ENCODE assay signal across 17 mouse cellular contexts in the genomic region with DNA sequence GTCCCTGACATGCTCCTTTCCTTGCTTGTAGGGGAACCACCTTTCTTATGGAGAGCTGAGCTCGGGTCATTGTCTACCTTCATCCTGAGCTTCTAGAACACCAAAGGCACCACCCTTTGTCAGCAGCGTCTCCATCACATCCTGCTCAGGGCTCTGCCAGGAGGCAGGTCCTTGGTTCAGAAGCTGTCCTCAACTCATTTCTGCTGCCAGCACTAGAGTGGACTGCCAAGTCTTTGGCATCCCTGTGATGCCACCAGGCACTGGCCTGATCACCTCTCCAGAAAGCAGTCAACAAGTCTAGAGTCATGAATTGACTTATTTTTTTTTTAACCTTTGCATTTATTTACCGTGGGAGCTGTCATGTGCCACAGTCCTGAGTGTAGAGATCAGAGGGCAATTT. TPM values are rescaled to one million over a fixed set of nuclear protein-coding genes. Genes with fewer than 3 reads are reported as not detected.
DNase-seq lines count a peak whose midpoint lies in the region; ATAC-seq lines count a peak whose summit lies in the region.
"Had no signal": no experiment of that assay in that cellular context is flagged by ENCODE, and none has a peak within 500 bp of the region (broad histone marks: within the 10 kb centered on the region; RNA-seq: fewer than 3 reads in every experiment).

No protein-coding gene starts in this region.

- peak; percentile 88 for ATAC-seq in cerebellum, adult (ENCODE audit: insufficient number of reproducible peaks, low FRiP score, low TSS enrichment)
- ATAC-seq in hindbrain, embryonic 13.5 days (ENCODE audit: low FRiP score): no peak
- ATAC-seq in hindbrain, embryonic 11.5 days (ENCODE audit: low FRiP score): no peak

- H3K4me2 ChIP-seq in hindbrain, embryonic 13.5 days: no peak overlapping the region
- H3K4me2 ChIP-seq in hindbrain, embryonic 11.5 days (replicated peaks; ENCODE audit: low read depth, low read length): no peak overlapping the region
- H3K4me2 ChIP-seq: hindbrain, embryonic 14.5 days had no signal

- no peaks in the 10 kb centered on the region for H3K9me3 ChIP-seq in hindbrain, embryonic 13.5 days
- H3K9me3 ChIP-seq in hindbrain, embryonic 11.5 days (ENCODE audit: control insufficient read depth, low read length): no peaks in the 10 kb centered on the region
- H3K9me3 ChIP-seq: heart, embryonic 13.5 days had no signal

- 90% methylated on average over 3 of the region's 3 CpGs for WGBS in hindbrain, embryonic 13.5 days
- WGBS in hindbrain, embryonic 11.5 days: 82% methylated on average over 3 of the region's 3 CpGs

- H3K36me3 ChIP-seq in hindbrain, embryonic 13.5 days: no peaks in the 10 kb centered on the region
- H3K36me3 ChIP-seq in hindbrain, embryonic 11.5 days (ENCODE audit: control insufficient read depth, insufficient read depth, low read length): no peaks in the 10 kb centered on the region
- H3K36me3 ChIP-seq: heart, embryonic 13.5 days had no signal

- no peak for DNase-seq in cerebellum, postnatal 4 days (ENCODE audit: low spot score in 2 of 2)
- no peak for DNase-seq in hindbrain, embryonic 11.5 days (ENCODE audit: low spot score)
- peak; percentile 91 for DNase-seq in brain, adult 2 months (ENCODE audit: low read depth, low spot score)
- peak; percentile 86 for DNase-seq in cerebellum, adult 9-11 months
- no peak for DNase-seq in urinary bladder, adult 18-20 months (ENCODE audit: low spot score in 2 of 2)
- DNase-seq in T-cell, adult 2 months (ENCODE audit: low spot score): no peak
- DNase-seq: B cell, adult 2 months; gastrocnemius, adult 2 months; kidney, adult 11 months; kidney, postnatal 25 days; layer of hippocampus, postnatal 36 days; thymus, adult 2 months had no signal

- no peaks in the 10 kb centered on the region for H3K27me3 ChIP-seq in hindbrain, embryonic 13.5 days
- no peaks in the 10 kb centered on the region for H3K27me3 ChIP-seq in hindbrain, embryonic 11.5 days (ENCODE audit: control insufficient read depth, insufficient read depth, low read length)
- H3K27me3 ChIP-seq: heart, embryonic 13.5 days had no signal

- no peak overlapping the region for H3K4me3 ChIP-seq in hindbrain, embryonic 13.5 days
- no peak overlapping the region for H3K4me3 ChIP-seq in hindbrain, embryonic 11.5 days (ENCODE audit: low read depth, low read length)
- H3K4me3 ChIP-seq: gastrocnemius, adult 2 months; heart, embryonic 13.5 days had no signal

- H3K27ac ChIP-seq in hindbrain, embryonic 13.5 days: peak overlapping the region; percentile 65; the same call in 1 of the 2 replicates
- H3K27ac ChIP-seq in hindbrain, embryonic 11.5 days (ENCODE audit: low read depth, low read length): no peak overlapping the region
- H3K27ac ChIP-seq: gastrocnemius, adult 2 months; heart, embryonic 13.5 days had no signal

- no peak overlapping the region for H3K9ac ChIP-seq in hindbrain, embryonic 13.5 days
- H3K9ac ChIP-seq in hindbrain, embryonic 11.5 days (ENCODE audit: low read depth, low read length): no peak overlapping the region
- H3K9ac ChIP-seq: hindbrain, embryonic 14.5 days; lung, embryonic 14.5 days had no signal

- H3K4me1 ChIP-seq in hindbrain, embryonic 13.5 days (replicated peaks): peaks cover 30% of the 10 kb centered on the region
- H3K4me1 ChIP-seq in hindbrain, embryonic 11.5 days (replicated peaks; ENCODE audit: control insufficient read depth, insufficient read depth, low read length): no peaks in the 10 kb centered on the region

RNA-seq across cellular contexts. Expression of a gene that starts 11.7 kb away (rescaled TPM):
- polyA plus RNA-seq in hindbrain, embryonic 13.5 days (2015; fragmentation: Nextera tagmentation; extraction: Ambion mirVana): 11.9 and 12.6 TPM in 2 replicates
- polyA plus RNA-seq in hindbrain, embryonic 11.5 days (2014; fragmentation: Nextera tagmentation; extraction: Ambion mirVana): 20.6 and 26.4 TPM in 2 replicates

Comparison
In these comparisons a context has a peak if more than half of its experiments do, and no peak if none do; other contexts are left out.
1. DNase-seq: peak in brain, adult 2 months (single experiment) and cerebellum, adult 9-11 months (single experiment); none in cerebellum, postnatal 4 days (0 of 2), hindbrain, embryonic 11.5 days (single experiment), urinary bladder, adult 18-20 months (0 of 2) and T-cell, adult 2 months (single experiment).